Mouse (Mus musculus) MEL-GATA-1-ER (cell line): ENCODE measurements around the gene Zfp317.
A peak's percentile ranks its signal among the peaks of the same experiment; 100 is the strongest.
"Not testable (repeated sequence)": the region's sequence is repeated elsewhere in the genome, so short reads cannot be mapped to it uniquely, and the experiment has no call there.

ENCODE experiments used
- DNase-seq: peaks from one replicate; pipeline ENCODE4 v3.0.0-alpha.2; 2012; ENCODE audit warnings: low read depth; ENCODE audit errors: extremely low read depth

The Zfp317 gene

GRCm38 (mm10) chr9:19621843-19622822 is at the start of gene Zfp317:
Gene Zfp317 (plus strand): TSS chr9:19622102.
- peak; percentile 100 for DNase-seq

DNA sequence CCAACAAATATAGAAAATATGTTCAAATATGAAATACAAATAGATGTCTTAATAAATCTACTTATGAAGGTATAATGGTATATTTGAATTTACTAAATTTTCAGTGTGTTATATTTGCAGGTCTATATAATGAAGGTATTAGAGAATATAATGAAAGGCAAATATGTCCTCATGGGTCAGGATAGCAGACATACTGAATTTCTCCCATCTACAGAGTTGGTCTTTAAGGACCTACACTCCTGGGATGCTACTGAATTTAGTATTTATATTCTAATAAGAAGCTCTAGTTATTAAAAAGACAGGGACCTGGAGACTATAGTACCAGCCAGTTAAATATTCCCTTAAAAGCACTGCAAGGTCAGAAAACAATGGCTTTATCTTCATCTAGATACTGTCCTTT is 39.6 kb upstream of the Zfp317 start, which contains the start of gene Olfr855:
Gene Olfr855, plus strand, starts transcription at position 301 of the 400 bp plus-strand sequence.
- DNase-seq: no peak

GRCm38 (mm10) chr9:19621297-19621696 is 605 bp upstream of the Zfp317 start:
- no peak for DNase-seq

DNA sequence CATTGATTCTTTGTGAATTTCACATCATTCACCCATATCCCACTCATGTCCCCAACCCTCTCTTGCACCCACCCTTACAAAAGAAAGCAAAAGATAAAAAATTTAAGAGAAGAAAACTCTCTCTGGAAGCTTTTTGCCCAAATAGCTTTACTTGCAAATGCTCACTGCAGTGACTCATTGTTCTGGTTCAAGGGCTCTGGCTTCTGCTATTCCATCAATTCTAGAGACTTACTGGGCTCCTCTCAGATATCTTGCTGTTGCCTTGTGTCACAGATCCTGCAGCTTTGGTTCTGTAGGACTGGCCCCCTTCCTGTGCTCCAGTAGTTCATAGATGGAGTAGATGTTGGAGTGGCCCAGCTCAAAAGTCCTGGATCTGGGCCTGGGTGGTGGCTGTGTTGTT is 7.7 kb downstream of the Zfp317 start:
- no peak for DNase-seq

DNA sequence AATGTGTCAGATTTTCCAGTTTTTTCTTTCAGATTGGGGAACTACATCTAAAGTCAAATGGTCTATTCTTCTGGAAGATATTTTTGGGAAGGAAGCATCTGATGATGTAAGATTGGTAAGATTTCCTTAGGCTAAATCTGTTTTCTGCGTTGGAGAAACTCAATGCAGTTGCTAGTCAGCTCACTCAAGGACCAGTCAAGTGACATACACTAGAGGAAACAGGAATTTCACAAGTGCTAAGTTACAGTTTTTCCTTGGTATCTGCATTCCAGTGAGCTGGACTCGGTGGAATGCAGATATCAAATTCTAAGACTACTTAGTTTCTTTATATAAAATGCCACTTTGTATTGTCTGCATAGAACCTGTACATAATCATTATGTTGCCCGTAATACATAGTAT is 23.3 kb downstream of the Zfp317 start:
- no peak for DNase-seq

DNA sequence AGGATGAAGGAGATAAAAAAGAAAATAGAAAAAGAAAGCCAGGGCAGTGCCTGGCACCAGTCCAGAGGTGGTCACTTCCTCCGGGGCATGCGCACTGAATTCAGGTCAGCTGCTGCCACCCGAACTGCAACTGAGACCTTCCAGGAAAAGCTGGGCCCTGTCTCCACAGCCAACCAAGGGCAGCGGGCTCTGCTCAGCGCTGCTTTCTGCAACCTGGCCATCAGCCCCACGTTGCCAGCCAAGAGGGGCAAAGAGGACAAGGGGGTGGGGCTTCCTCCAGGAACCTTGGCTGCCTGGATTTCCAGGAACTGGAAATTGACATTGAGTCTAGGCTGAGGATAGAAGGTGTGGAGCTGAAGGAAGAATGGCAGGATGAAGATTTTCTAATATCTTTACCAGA is 68.4 kb downstream of the Zfp317 start:
- DNase-seq: no peak

DNA sequence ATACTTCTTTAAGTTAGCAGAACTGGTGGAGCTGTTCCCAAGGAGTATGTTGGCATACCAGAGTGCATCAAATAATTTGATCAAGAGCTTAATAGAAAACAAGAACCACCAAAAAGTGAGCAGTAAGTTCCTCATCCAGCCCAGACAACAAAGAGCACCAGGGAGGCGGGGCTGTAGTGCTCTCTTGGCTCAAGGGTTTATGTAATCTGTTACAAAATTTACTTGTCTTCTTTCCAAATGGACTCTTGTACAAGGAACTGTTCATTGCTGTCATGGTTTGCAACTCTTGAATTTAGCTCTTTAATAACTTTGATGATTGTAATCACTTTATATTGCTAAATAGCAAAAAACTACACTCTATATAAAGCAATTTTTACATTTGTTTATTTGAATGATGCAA is 69.5 kb downstream of the Zfp317 start:
- no peak for DNase-seq

DNA sequence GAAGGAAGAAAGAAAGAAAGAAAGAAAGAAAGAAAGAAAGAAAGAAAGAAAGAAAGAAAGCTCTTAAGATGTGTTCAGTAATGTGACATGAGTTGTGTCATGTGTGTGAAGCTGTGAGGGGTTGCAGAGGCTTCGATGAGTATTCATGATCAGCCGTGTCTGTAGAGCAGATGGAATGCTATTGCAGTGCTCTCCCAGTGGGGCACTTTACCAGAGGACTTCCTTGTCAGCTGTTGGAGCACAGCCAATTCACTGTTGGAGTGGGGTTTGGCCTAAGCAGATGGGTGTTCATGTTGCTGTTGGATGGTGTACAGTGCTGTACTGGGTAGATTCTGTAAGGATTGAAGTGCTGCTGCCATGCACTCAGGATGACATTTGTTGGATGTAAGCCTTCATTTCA is 70.5 kb downstream of the Zfp317 start:
- DNase-seq: no peak

GRCm38 (mm10) chr9:19694285-19694684 is 72.4 kb downstream of the Zfp317 start:
- DNase-seq: not testable (repeated sequence)

DNA sequence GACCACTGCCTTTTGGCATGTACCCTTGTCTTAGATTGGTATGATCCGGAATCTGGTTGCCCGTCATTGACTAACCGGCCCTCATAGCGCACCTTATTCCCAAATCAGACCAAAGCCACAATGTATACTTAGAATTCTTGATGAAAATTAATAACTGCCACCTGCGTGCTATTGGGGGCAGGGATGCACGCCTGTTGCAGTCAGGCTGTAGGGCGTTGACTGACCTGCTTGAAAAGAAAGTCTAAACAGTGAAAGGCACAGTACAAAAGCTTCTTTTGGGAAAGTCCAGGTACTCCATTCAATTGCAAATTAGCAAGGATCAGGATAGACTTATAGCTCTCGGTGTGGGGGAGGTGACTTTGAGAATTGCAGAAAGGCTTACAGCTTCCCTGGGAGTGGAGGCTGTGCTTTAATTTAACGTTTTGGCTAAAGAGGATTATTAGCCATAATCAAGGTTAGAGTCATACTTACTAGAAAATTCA is 73.0 kb downstream of the Zfp317 start:
- not testable (repeated sequence) for DNase-seq
